Mouse (Mus musculus) liver, embryonic 14.5 days (tissue): Measurements from ENCODE around the gene Ubn1. TPM values are rescaled to one million over a fixed set of nuclear protein-coding genes. Genes with fewer than 3 reads are reported as not detected.

ENCODE experiments used
- ATAC-seq: fragments of 200-750 bp; cut with Nextera tagmentation; 2 replicates; pipeline ENCODE4 v1.8.0; 2017; ENCODE audit warnings: moderate number of reproducible peaks, mild to moderate bottlenecking, moderate library complexity; ENCODE audit not compliant: insufficient read depth
- DNase-seq, 3 experiments: peaks; one replicate each; pipeline ENCODE4 v3.0.0-alpha.2; 2012 to 2013; ENCODE audit warnings: low read depth in 3 of 3, low spot score in 3 of 3
- H3K27ac ChIP-seq: fragments of 300-500 bp; sonication (generic); 2 replicates; pipeline ENCODE4 v1.5.1; 2014; ENCODE audit warnings: moderate library complexity, mild to moderate bottlenecking, control low read depth, inconsistent platforms
- H3K27me3 ChIP-seq: fragments of 300-500 bp; sonication (generic); 2 replicates; pipeline ENCODE4 v1.6.1; 2014; ENCODE audit warnings: mild to moderate bottlenecking, low read length, moderate library complexity; ENCODE audit not compliant: control insufficient read depth, insufficient read depth
- H3K36me3 ChIP-seq: fragments of 300-500 bp; sonication (generic); replicated peaks from 2 replicates; pipeline ENCODE4 v1.6.1; 2014; ENCODE audit warnings: low read depth; ENCODE audit not compliant: control insufficient read depth, insufficient read depth
- H3K4me1 ChIP-seq, 2 experiments: fragments of 200-500 bp in 1 of 2; fragments of 300-500 bp in 1 of 2; sonication (generic) in 1 of 2; replicated peaks; 2 replicates each; pipeline ENCODE4 v1.6.1; 2012 to 2014; ENCODE audit warnings: antibody characterized with exemption in 1 of 2, inconsistent platforms in 1 of 2, low read length in 1 of 2; ENCODE audit not compliant: control insufficient read depth in 2 of 2, insufficient read depth in 2 of 2
- H3K4me2 ChIP-seq: fragments of 300-500 bp; sonication (generic); 2 replicates; pipeline ENCODE4 v1.6.1; 2014; ENCODE audit warnings: low read depth, mild to moderate bottlenecking, control low read depth, moderate library complexity
- H3K4me3 ChIP-seq, 2 experiments: fragments of 200-500 bp in 1 of 2; fragments of 300-500 bp in 1 of 2; sonication (generic) in 1 of 2; 2 replicates each; pipeline ENCODE4 v1.5.1; 2012 to 2014; ENCODE audit warnings: low read depth in 2 of 2, low read length in 2 of 2, mild to moderate bottlenecking in 2 of 2, control low read depth in 1 of 2, inconsistent platforms in 1 of 2, moderate library complexity in 1 of 2; ENCODE audit not compliant: insufficient read depth in 1 of 2
- H3K9ac ChIP-seq: fragments of 300-500 bp; sonication (generic); replicated peaks from 2 replicates; pipeline ENCODE4 v1.6.1; 2014; ENCODE audit warnings: mild to moderate bottlenecking, control low read depth, moderate library complexity
- H3K9me3 ChIP-seq: fragments of 300-500 bp; sonication (generic); 2 replicates; pipeline ENCODE4 v1.6.1; 2016; ENCODE audit warnings: low read length, mixed read lengths; ENCODE audit not compliant: control insufficient read depth
- CTCF ChIP-seq: IDR thresholded peaks from 2 replicates; pipeline ENCODE4 v1.5.1; 2016; ENCODE audit warnings: antibody characterized with exemption, low read depth, control low read depth
- EP300 ChIP-seq: IDR thresholded peaks from 2 replicates; pipeline ENCODE4 v1.6.1; 2016; ENCODE audit warnings: antibody characterized with exemption, low read depth
- WGBS: fragments of 180-500 bp; shearing (Covaris S2); extraction: QIAGEN DNeasy Blood & Tissue Kit; methylation state at CpG from one replicate; pipeline ENCODE4 v1.1.7; 2014; ENCODE audit not compliant: insufficient replicate concordance; 5-methylcytosine and 5-hydroxymethylcytosine counted together
- polyA plus RNA-seq, 2 experiments: library from polyadenylated mRNA; depleted of rRNA in 1 of 2; stranded (reverse) in 1 of 2; unstranded in 1 of 2; fragments of >200 nt; fragmentation: Nextera tagmentation in 1 of 2; extraction: Ambion mirVana in 1 of 2; gene quantifications; 2 replicates each; pipeline versions ENCODE4 v1.2.1 to v1.2.3; 2012 to 2014

The Ubn1 gene
- polyA plus RNA-seq, 2 experiments, result 8.9 to 11.5 TPM

- DNase-seq (no peak), ATAC-seq (no peak)
- 80% methylated on average over 3 of the region's 3 CpGs for WGBS
- peaks cover 51% of the 10 kb centered on the region for H3K36me3 ChIP-seq
- no peak overlapping the region for H3K9ac ChIP-seq
- H3K27ac ChIP-seq, result no peak overlapping the region
- TF ChIP-seq CTCF (no peak), EP300 (no peak)
- H3K4me1 ChIP-seq, result no peaks in the 10 kb centered on the region
- H3K9me3 ChIP-seq, result no peaks in the 10 kb centered on the region
- H3K4me3 ChIP-seq, result no peak overlapping the region
- no peak overlapping the region for H3K4me2 ChIP-seq
- H3K27me3 ChIP-seq, result no peaks in the 10 kb centered on the region
Observed at GRCm38 (mm10) chr16:5070321-5070720, 20.5 kb downstream of the Ubn1 start.

- no peak for TF ChIP-seq CTCF
- TF ChIP-seq EP300, result no peak
- H3K4me3 ChIP-seq, result no peak overlapping the region
- no peaks in the 10 kb centered on the region for H3K4me1 ChIP-seq
- H3K9ac ChIP-seq, result no peak overlapping the region
- H3K27me3 ChIP-seq, result no peaks in the 10 kb centered on the region
- ATAC-seq, result no peak
- H3K4me2 ChIP-seq, result no peak overlapping the region
- H3K9me3 ChIP-seq, result no peaks in the 10 kb centered on the region
- DNase-seq, result no peak
- peaks cover 64% of the 10 kb centered on the region for H3K36me3 ChIP-seq
- no peak overlapping the region for H3K27ac ChIP-seq
- 80% methylated on average over 7 of the region's 7 CpGs for WGBS
Observed at GRCm38 (mm10) chr16:5071974-5072373, 22.1 kb downstream of the Ubn1 start.

- Histone ChIP-seq H3K36me3 (peaks cover 82% of the 10 kb centered on the region), H3K4me2 (no peak overlapping the region), H3K27me3 (no peaks in the 10 kb centered on the region), H3K27ac (no peak overlapping the region), H3K4me3 (no peak overlapping the region), H3K9me3 (no peaks in the 10 kb centered on the region), H3K9ac (no peak overlapping the region), H3K4me1 (no peaks in the 10 kb centered on the region)
- TF ChIP-seq CTCF, result no peak
- TF ChIP-seq EP300, result no peak
- 84% methylated on average over 5 of the region's 5 CpGs for WGBS
- DNase-seq, result no peak
- no peak for ATAC-seq
Observed at GRCm38 (mm10) chr16:5074341-5074740, 24.5 kb downstream of the Ubn1 start.

- H3K36me3 ChIP-seq, result peaks cover 34% of the 10 kb centered on the region
- TF ChIP-seq CTCF, result no peak
- H3K9ac ChIP-seq, result no peak overlapping the region
- no peak overlapping the region for H3K4me2 ChIP-seq
- no peak for ATAC-seq
- 78% methylated on average over 4 of the region's 4 CpGs for WGBS
- no peak for DNase-seq
- H3K9me3 ChIP-seq, result no peaks in the 10 kb centered on the region
- H3K4me1 ChIP-seq, result no peaks in the 10 kb centered on the region
- H3K27ac ChIP-seq, result no peak overlapping the region
- H3K4me3 ChIP-seq, result no peak overlapping the region
- no peaks in the 10 kb centered on the region for H3K27me3 ChIP-seq
Observed at GRCm38 (mm10) chr16:5085196-5085595, 35.3 kb downstream of the Ubn1 start.

GRCm38 (mm10) chr16:5086179-5086578 is 36.3 kb downstream of the Ubn1 start:
- peaks cover 32% of the 10 kb centered on the region for H3K36me3 ChIP-seq
- no peaks in the 10 kb centered on the region for H3K9me3 ChIP-seq
- no peaks in the 10 kb centered on the region for H3K27me3 ChIP-seq
- no peak overlapping the region for H3K4me2 ChIP-seq
- no peak overlapping the region for H3K9ac ChIP-seq
- H3K4me3 ChIP-seq, result no peak overlapping the region
- no peaks in the 10 kb centered on the region for H3K4me1 ChIP-seq
- ATAC-seq (no peak), DNase-seq (no peak)
- TF ChIP-seq CTCF, result no peak
- no peak for TF ChIP-seq EP300
- H3K27ac ChIP-seq, result no peak overlapping the region
- 78% methylated on average over 2 of the region's 2 CpGs for WGBS

- ATAC-seq (no peak), DNase-seq (no peak)
- H3K27ac ChIP-seq, result no peak overlapping the region
- 68% methylated on average over 10 of the region's 10 CpGs for WGBS
- no peak overlapping the region for H3K4me3 ChIP-seq
- H3K9ac ChIP-seq, result no peak overlapping the region
- no peaks in the 10 kb centered on the region for H3K4me1 ChIP-seq
- H3K36me3 ChIP-seq, result peaks cover 9% of the 10 kb centered on the region
- H3K4me2 ChIP-seq, result no peak overlapping the region
- H3K27me3 ChIP-seq, result no peaks in the 10 kb centered on the region
- no peak for TF ChIP-seq EP300
- no peak for TF ChIP-seq CTCF
- no peaks in the 10 kb centered on the region for H3K9me3 ChIP-seq
Observed at GRCm38 (mm10) chr16:5089021-5089420, 39.2 kb downstream of the Ubn1 start.
